Mouse (Mus musculus) olfactory bulb, adult 2 months (tissue): ENCODE results near the gene Pde4b.

ENCODE experiments used
- CTCF ChIP-seq: fragments of 200-500 bp; IDR thresholded peaks from 2 replicates; pipeline ENCODE4 v1.5.1; 2012; ENCODE audit warnings: low read depth, mild to moderate bottlenecking, low read length, moderate library complexity; ENCODE audit not compliant: insufficient read depth
- POLR2A ChIP-seq: fragments of 200-500 bp; IDR thresholded peaks from 2 replicates; pipeline ENCODE4 v1.6.1; 2012; ENCODE audit warnings: mild to moderate bottlenecking, low read depth, low read length, moderate library complexity; ENCODE audit not compliant: insufficient read depth

- no peak for TF ChIP-seq CTCF
- TF ChIP-seq POLR2A: no peak
Measured at GRCm38 (mm10) chr4:102560676-102561280, 473.4 kb downstream of the Pde4b start.
